Mouse (Mus musculus) gastrocnemius, postnatal 10 days (tissue): ENCODE measurements around the gene Tifab. TPM values are rescaled to one million over a fixed set of nuclear protein-coding genes. Genes with fewer than 3 reads are reported as not detected.

Source experiments
- DNase-seq: peaks from one replicate; pipeline ENCODE4 v3.0.0; 2021; ENCODE audit warnings: mixed read lengths
- total RNA-seq, 2 experiments: library from RNA; stranded (reverse); gene quantifications; 2 replicates each; pipeline ENCODE4 v1.2.3; 2021

Tifab gene
- total RNA-seq, 2 experiments from 2014 or later, result 0.45 to 1.2 TPM

GRCm38 (mm10) chr13:56139167-56139751 lies 39.4 kb downstream of the Tifab start:
- no peak for DNase-seq

DNA sequence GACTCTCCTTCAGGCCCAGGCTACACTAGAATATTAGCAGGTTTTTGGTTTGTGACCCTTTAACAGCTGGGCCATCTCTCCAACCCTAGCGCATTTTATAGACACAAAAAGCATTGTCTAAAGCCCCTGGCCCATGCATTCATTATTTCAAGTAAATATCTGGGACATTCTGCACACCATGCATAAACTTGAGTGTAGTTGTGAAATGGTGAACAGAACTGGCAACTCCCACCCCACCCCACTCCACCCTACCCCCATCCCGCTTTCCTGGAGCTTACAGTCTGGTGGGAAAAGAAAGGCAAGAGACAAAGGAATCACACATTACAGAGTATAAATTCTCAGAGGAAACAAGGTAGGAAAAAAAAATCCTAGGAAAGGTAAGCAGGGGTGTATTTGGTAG lies 42.5 kb downstream of the Tifab start, which contains the start of gene H2afy:
TSS of gene H2afy (minus strand) at position 162 of the 400 bp plus-strand sequence.
- no peak for DNase-seq

DNA sequence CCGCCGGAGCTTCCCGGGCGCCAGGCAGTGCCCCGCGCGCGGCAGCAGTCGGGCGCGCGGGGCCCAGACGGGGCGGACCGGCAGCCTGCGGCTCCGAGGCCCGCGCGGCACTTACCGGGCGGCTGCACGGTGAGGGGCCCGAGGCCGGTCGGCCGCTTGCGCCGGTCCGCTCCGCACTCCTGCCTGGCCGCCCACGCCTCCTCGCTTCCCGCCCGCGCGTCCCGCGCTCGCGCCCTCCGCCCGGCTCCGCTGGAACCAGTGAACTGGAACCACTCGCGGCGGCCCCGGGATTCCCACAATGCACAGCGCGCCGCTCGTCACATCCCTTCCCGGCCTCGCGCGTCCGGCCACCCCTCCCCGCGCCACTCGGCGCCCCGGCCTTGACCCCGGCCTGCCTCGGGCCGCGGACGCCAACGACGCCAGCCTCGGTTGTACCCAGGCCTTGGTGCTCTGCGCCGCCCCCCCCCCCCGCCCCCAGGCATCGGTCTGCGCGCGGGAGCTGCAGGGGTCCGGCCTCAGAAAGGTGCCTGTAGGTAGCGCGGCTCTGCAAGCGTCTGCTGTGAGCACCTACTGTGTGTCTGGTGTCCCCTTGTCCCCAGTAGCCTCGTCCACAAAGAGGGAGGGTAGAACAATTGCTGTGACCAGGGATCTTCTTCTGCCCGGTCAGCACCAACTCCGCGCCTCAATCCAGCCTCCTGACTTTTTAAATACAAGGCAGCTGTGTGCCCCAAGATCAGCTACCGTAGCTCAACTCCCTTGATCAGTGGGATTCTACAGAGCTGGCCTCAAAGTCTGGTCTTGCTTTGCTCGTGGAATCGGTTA lies 43.2 kb downstream of the Tifab start:
- peak; percentile 92 for DNase-seq

DNA sequence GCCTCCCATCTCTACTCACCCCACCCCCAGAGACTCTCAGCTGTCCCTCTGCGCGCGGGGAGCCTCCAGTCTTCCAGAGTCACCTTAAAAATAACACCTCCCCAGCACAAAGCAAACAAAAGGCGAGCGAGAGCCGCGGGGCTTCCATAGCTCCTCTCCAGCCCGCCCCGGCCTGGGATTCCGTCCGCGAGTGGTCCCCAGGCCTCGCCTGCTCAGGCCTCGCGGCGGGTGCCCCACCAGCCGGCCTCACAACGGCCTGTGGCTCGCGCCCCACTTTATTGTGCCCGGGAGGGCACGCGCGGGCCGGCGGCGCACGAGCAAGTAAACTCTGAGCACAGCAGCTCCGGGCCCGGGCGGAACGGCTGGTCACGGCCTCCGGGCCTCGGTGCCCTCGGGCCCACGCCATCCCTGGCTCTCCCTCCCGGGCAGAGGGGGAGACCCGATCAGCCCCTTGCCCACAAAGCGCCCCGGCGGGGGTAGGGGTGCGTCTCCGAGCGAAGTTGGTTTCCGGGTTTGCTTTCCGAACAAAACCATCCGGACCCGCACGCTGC lies 44.0 kb downstream of the Tifab start:
- DNase-seq, result peak; percentile 51

- DNase-seq, result no peak
These were observed 44.7 kb downstream of the Tifab start for GRCm38 (mm10) chr13:56134031-56134430.

DNA sequence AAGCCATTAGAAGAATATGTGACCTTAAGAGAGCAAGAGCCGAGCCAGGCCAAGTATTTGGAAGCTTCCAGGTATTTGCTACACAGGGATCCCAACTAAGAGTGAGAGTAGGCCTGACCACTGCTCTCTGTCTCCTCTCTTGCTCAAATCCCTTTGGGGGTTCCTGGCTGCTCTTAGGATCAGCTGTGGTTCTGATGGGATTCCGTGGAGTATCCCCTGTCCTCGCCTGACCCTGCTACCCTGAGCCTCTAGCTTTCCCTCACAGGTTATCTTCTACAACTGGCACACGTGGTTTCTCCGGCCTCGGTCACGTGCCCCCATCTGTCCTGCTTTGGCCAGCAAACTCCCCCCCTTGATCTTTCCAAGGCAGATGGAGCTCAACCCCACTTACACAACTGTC lies 45.7 kb downstream of the Tifab start:
- no peak for DNase-seq

- DNase-seq, result no peak
These were observed 46.3 kb downstream of the Tifab start for GRCm38 (mm10) chr13:56132326-56132936.

- DNase-seq, result no peak
These were observed 48.1 kb downstream of the Tifab start for GRCm38 (mm10) chr13:56130544-56130943.

DNA sequence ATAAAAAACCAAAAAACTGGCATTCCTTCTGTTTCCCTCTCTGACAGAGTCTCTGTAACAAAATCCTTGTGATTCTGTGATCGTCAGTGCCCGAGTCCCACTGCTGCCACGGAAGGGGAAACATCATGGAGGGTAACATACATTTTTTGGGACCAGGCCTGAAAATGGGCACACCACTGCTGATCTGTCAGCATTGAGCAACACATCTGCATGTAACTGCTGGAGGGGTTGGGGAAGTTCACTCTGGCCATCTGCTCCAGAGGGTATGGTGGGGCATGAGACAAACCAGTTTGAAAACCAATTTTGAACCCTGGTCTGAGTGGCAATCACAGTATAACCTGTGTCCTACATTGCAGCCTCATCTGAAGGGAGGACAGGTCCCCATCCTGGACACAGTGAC lies 49.1 kb downstream of the Tifab start:
- DNase-seq, result no peak

DNA sequence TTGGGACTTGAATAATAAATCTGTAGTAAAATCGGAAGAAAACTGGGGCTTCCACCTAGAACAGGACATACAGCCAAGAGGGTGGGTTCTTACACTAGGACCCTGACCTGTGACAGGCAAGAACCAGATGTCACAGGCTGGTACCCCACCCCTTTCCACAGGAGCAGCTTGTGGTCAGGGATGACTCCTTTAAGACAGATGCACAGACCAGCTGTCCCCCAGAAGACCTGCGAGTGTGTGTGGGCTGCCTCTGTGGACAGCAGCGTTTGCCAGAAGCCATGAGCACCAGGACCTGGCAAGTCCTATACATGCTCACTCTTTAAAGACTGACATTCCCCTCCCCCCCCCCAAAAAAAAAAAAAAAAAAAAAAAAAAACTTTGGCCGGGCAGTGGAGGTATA lies 49.7 kb downstream of the Tifab start:
- DNase-seq, result no peak

DNA sequence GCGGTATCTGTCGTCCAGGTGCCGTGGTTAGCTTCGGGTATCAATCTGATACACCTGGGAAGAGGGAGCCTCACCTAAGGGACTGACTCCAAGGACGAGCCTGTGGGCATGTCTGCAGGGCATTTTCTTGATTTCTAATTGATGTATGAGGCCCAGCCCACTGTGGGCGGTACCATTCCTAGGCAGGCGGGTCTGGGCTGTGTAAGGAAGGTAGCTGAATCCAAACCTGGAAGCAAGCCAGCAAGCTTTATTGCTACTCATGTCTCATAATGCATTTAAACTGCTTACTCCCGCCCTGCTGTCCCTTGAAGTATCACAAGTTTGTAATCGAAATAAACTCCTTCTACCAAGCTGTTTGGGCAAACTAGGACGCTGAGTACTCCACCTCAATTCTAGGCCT lies 53.1 kb downstream of the Tifab start:
- no peak for DNase-seq

Other genes starting within 250 kb of the Tifab start
- gene H2afy, start 42.5 kb downstream of the Tifab start, total RNA-seq, result 10 to 100 TPM; 68.3 to 81.6 TPM
- gene Neurog1, start 73.3 kb upstream of the Tifab start, total RNA-seq, result not detected
- 10 to 100 TPM; 15.8 to 20.0 TPM for gene Cxcl14, start 117.7 kb upstream of the Tifab start, total RNA-seq
- gene Gm3045, start 247.7 kb upstream of the Tifab start, total RNA-seq, result not detected